Mouse (Mus musculus) limb, embryonic 10.5 days (tissue): Measurements from ENCODE around the gene Padi2. TPM values are rescaled to one million over a fixed set of nuclear protein-coding genes. Genes with fewer than 3 reads are reported as not detected.
A peak's percentile ranks its signal among the peaks of the same experiment; 100 is the strongest.

Source experiments
- DNase-seq: peaks from one replicate; pipeline ENCODE4 v3.0.0-alpha.2; 2017; ENCODE audit warnings: low spot score
- H3K27ac ChIP-seq: fragments of 300-500 bp; sonication (generic); 2 replicates; pipeline ENCODE4 v1.5.1; 2016; ENCODE audit warnings: mild to moderate bottlenecking
- H3K27me3 ChIP-seq: fragments of 300-500 bp; sonication (generic); 2 replicates; pipeline ENCODE4 v1.6.1; 2016; ENCODE audit warnings: low read depth, mild to moderate bottlenecking; ENCODE audit not compliant: poor library complexity, severe bottlenecking
- H3K36me3 ChIP-seq: fragments of 300-500 bp; sonication (generic); 2 replicates; pipeline ENCODE4 v1.6.1; 2016; ENCODE audit warnings: mild to moderate bottlenecking, moderate library complexity
- H3K4me1 ChIP-seq: fragments of 300-500 bp; sonication (generic); 2 replicates; pipeline ENCODE4 v1.6.1; 2016
- H3K4me3 ChIP-seq: fragments of 300-500 bp; sonication (generic); 2 replicates; pipeline ENCODE4 v1.5.1; 2016; ENCODE audit warnings: mild to moderate bottlenecking, moderate library complexity
- H3K9me3 ChIP-seq: fragments of 300-500 bp; sonication (generic); replicated peaks from 2 replicates; pipeline ENCODE4 v1.6.1; 2016; ENCODE audit warnings: mild to moderate bottlenecking
- WGBS: fragments of 180-500 bp; shearing (Covaris S2); methylation state at CpG from one replicate; pipeline ENCODE4 v1.1.7; 2016; 5-methylcytosine and 5-hydroxymethylcytosine counted together
- polyA plus RNA-seq: library from polyadenylated mRNA; unstranded; fragments of >200 nt; fragmentation: Nextera tagmentation; extraction: Ambion mirVana; gene quantifications from 2 replicates; pipeline ENCODE4 v1.2.1, GENCODE M21; 2016

Padi2 gene
- polyA plus RNA-seq, 1 experiment from 2014 or later, result 0.33 TPM

DNA sequence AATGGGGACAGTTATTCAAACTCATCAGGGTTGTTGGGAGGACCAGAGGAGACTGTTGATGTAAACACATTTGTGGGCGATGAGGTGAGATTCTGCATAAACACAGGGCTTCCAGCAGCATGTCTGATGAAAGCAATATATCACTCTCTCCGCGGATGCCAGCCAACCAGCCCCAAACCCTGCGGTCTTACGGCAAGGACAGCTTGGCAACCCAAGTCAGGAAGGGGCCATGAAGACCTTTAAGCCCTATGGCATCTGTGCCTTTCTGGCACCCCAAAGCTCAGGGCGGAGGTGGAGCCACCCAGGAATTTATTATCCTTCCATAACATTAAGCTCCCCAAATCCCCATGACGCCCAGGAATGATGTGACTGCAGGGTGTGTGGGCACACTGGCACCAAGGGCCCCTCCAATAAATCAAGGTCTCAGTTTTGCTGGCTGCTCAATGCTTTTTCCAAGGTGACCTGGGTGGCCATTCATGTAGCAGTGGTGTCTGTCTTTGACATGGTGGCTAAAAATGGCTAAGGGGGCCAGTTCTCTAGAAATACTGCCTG lies 53.1 kb downstream of the Padi2 start:
- 82% methylated on average over 7 of the region's 7 CpGs for WGBS
- Histone ChIP-seq H3K4me3 (no peak overlapping the region), H3K4me1 (peaks cover 52% of the 10 kb centered on the region)

DNA sequence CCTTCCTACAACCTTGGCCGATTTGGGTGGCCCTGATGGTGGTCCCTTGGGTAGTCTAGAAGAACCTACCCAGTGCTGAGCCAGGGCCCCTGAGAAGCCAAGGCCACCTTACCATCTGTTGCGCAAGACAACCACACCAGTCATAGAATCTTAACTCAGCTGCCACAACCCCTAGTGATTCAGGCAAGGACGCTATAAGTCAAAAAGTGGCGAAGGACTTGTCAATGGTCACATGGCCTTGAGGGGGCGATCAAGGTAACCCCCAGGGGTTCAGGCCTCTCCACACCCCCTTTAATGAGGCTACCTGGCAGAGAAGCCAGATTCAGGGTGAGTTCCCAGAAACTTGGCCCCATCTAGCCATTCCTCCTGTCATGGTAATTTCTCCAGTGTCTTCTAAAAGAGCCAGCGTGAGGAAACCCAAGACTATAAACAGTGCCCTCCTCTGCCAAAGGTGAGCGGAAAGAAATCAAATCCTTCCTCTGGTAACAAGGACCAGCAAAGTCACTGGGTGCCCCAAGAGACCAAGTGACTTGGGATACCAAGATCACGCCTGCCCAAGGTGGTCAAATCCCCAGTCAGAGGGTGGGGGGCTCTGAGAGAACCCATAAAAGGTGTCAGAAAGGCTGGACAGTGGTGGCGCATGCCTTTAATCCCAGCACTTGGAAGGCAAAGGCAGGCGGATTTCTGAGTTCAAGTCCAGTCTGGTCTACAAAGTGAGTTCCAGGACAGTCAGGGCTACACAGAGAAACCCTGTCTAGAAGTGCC lies 53.8 kb downstream of the Padi2 start:
- no peak overlapping the region for H3K4me3 ChIP-seq
- no peaks in the 10 kb centered on the region for H3K9me3 ChIP-seq
- H3K27ac ChIP-seq, result 0 out of 2 replicates have a peak overlapping the region, but pooled peaks have one; percentile 96
- H3K36me3 ChIP-seq, result peaks cover 3% of the 10 kb centered on the region; the same call in 1 of the 2 replicates
- no peak for DNase-seq
- peaks cover 55% of the 10 kb centered on the region for H3K4me1 ChIP-seq
- 77% methylated on average over 10 of the region's 10 CpGs for WGBS
- H3K27me3 ChIP-seq, result peaks cover 9% of the 10 kb centered on the region

More for the DNA sequence above, 53.1 kb downstream of the Padi2 start:
- DNase-seq, result no peak
- Histone ChIP-seq H3K9me3 (no peaks in the 10 kb centered on the region), H3K27ac (no peak overlapping the region), H3K27me3 (peaks cover 9% of the 10 kb centered on the region), H3K36me3 (peaks cover 3% of the 10 kb centered on the region; the same call in 1 of the 2 replicates)

DNA sequence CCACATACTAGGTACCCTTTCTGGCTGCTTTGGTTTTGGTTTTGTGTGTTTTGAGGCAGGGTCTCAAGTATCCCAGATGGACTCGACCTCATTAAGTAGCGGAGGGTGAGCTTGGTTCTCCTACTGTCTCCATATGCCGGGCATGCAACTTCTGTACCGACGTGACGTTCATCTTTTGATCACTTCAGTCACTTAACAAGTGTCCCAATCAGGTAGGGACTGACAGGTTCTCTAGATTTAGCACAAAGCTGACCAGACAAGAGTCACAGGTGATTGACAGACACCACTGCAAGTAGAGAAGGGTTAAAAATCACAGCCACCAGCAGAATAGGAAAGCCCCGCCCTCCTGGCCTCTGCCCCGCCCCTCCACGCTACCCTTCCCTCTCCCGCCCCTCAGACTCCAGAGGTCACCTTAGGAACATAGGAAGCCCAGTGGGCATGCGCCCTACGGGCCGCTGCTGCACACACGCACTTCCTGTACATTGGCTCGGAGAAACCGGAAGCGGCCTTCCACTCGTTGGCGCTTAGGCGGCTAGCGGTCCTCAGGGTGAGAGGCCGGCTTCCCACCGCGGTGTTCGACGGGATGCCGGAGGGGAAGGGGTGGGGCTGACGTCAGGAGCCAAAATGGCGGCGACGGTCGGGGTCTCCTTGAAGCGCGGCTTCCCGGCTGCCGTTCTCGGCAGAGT lies 54.8 kb downstream of the Padi2 start, which contains the start of gene Sdhb:
Gene Sdhb (plus strand): TSS at position 423 of the 686 bp plus-strand sequence.
- peak within 1 kb of the TSS; percentile 97 for H3K4me3 ChIP-seq
- DNase-seq, result peak; percentile 97
- H3K36me3 ChIP-seq, result peaks cover 6% of the 10 kb centered on the region
- H3K27ac ChIP-seq, result peak within 1 kb of the TSS; percentile 96
- H3K27me3 ChIP-seq, result peaks cover 9% of the 10 kb centered on the region
- no peaks in the 10 kb centered on the region for H3K9me3 ChIP-seq
- WGBS, result 5% methylated on average over 37 of the region's 37 CpGs
- peaks cover 55% of the 10 kb centered on the region for H3K4me1 ChIP-seq

DNA sequence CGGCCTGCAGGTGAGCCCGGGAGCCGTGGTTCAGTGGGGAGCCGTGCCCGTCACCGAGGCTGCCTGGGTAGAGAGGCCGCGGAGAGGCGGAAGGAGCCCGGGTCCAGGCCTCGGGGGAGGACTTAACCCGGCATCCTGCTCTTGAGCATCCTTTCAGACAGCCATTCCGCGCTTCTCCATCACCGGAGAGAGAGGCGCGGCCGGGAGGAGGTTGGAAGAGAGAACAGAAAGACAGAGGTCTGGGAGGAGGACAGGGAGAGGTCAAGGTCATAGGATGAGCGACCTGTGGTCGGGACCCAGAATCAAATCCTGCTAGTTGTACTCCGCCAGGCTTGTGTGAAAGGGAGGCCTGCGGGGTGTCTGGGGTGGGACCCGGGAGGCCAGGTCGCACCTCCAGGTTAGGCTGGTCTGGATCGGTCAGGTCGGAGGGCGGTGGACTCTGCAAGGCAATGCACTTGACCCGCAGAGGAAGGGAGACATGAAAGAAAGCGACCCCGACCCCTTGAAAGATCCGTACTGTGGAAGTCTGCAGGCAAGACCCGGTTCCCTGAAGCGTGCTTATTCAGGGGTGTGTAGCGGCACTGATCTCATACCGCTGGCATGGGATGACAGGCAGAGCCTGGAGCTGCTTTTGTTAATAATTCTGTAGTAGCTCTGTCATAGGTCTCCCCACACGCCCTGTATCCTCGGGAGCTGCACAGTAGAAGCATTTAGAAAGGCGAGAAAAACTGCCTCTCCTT lies 55.5 kb downstream of the Padi2 start:
- 3% methylated on average over 38 of the region's 38 CpGs for WGBS
- Histone ChIP-seq H3K9me3 (no peaks in the 10 kb centered on the region), H3K36me3 (peaks cover 14% of the 10 kb centered on the region), H3K27me3 (peaks cover 7% of the 10 kb centered on the region), H3K4me3 (peak overlapping the region; percentile 97), H3K27ac (peak overlapping the region; percentile 96), H3K4me1 (peaks cover 55% of the 10 kb centered on the region)
- DNase-seq, result no peak

DNA sequence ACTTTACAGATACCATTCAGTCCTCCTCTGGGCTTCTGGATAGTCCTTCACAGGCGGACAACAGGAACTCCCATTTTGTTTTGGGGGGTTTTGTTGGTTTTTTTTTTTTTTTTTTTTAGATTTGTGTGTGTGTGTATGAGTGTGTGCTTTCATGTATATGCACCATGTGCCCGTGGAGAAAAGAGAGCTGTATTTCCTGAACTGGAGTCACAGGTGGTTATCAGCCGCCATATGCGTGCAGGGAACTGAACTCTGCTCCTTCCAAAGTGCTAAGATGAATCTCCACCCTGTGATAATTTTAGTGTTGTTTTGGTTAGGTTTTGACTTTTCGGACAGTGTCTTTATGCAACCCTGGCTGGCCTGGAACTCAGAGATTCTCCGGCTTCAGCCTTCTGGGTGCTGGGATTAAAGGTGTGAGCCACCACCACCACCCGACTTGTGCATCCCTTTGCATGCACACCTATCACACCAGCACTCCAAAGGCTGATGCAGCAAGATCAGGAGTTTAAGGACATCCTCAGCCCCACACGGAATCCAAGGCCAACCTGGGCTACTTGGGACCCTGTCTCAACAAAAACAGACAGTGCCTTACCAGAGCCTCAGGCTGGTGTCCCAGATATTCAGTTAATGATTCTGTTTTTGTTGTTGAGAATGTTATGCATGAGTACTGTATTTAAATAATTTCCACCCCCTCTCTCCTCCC lies 56.2 kb downstream of the Padi2 start:
- peaks cover 21% of the 10 kb centered on the region for H3K36me3 ChIP-seq
- peak overlapping the region; percentile 97 for H3K4me3 ChIP-seq
- H3K27me3 ChIP-seq, result no peaks in the 10 kb centered on the region
- H3K9me3 ChIP-seq, result no peaks in the 10 kb centered on the region
- no peak overlapping the region for H3K27ac ChIP-seq
- 84% methylated on average over 8 of the region's 8 CpGs for WGBS
- H3K4me1 ChIP-seq, result peaks cover 47% of the 10 kb centered on the region
- no peak for DNase-seq

DNA sequence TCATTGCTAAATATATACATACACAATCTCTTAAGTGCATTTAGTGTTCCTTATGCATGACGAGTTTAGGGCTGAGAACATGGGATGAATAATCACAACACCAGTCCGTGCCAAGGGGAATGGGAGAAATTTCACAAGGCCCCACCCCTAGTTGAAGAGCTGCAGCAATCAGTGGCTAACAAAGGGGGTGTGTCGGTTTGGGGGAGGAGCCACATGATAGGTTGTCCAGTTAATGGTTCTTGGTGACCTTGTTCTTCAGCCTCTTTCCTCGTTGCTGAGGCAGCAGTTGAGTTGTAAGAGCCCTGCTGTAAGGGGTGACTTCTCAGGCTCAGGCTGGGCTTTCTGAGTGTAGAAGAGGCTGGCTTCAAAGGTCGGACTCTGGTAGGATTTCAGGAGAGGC lies 56.8 kb downstream of the Padi2 start:
- Histone ChIP-seq H3K4me3 (no peak overlapping the region), H3K27me3 (no peaks in the 10 kb centered on the region), H3K36me3 (peaks cover 27% of the 10 kb centered on the region), H3K9me3 (no peaks in the 10 kb centered on the region), H3K4me1 (peaks cover 41% of the 10 kb centered on the region), H3K27ac (no peak overlapping the region)
- DNase-seq, result no peak
- 46% methylated on average over 5 of the region's 5 CpGs for WGBS

DNA sequence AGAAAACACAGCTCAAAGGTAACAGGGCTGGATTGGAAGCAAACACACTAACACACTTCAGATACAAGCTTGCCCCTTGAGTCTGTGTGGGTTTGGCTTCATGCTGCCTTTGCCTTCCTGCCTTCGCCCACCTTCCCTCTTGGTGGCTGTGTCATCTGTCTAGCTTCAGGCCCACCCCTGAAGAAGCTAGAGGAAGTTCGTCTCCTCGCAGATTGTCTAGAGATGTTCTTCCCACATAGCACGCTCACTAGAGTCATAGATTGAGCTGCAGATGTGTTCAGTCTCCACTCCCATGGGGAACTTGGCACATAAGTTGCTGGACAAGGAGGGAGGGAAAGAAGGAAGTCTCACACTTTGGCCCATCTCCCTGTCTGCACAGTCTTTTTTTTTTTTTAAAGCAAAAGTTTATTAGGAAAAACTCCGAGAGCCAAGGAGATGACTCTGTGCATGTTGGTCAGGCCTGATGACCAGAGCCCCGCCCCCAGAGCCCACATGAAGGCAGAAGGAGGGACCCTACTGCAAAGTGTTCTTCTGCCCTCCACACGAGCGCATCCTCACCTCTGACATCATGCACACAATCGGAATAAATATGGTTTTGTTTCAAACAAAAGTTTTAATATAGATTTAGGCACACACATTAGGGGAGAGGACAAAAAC lies 57.9 kb downstream of the Padi2 start:
- Histone ChIP-seq H3K27me3 (no peaks in the 10 kb centered on the region), H3K27ac (no peak overlapping the region), H3K4me1 (peaks cover 38% of the 10 kb centered on the region), H3K4me3 (no peak overlapping the region), H3K36me3 (peaks cover 36% of the 10 kb centered on the region), H3K9me3 (no peaks in the 10 kb centered on the region)
- 88% methylated on average over 9 of the region's 9 CpGs for WGBS
- no peak for DNase-seq

DNA sequence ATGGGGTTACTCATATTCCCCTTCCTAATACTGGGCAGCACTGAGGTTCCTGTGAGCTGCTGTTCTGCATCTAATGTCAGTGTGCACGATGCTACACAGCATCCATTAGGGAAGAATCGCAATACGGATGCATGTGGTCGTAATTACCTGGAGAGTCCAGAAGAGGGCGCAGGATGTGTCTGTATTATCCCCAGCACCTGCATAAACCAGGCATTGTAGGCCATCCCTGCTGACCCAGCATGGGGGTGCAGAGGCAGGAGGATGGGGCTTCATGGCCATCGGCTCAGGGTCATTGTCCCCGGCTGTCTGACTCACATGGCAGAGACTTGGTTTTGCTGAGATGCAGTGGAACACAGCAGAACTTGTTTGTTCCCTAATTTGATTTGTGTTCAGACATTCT lies 58.5 kb downstream of the Padi2 start:
- H3K27ac ChIP-seq, result no peak overlapping the region

DNA sequence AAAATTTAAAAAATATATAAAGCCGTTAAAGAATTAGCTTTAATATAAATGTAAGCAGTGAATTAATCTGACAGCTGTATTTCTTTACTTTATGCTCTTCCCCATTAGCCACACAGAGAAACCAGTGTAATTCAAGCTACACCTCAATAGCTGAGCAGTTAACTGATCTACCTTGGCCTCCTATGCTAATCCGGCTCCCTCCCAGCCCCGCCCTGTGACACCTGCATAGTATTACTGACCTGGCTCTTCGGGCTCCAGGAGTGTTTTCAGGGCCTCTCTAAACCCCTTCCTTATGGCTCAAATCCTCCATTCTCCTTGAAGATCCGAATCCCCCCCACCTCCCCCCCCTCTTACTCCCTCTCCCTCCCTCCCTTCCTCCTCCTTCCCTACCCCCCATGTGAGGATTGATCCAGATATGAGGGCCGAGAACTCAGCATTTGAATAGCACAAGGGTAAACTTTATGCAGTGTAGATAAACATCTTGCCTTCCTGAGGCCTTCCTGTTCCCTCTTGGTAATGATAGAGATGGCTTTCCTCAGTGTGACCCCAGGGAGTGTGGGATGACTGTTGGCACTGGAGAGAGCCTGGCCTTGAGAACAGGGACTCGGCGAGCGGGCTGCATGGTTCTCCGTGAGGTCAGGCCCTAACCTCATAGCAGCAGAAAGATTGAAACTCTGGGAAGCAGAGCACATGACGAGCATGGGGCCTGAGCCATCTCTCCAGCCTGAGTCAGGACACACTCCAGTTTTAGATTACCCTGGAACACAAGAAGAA lies 61.4 kb downstream of the Padi2 start:
- Histone ChIP-seq H3K9me3 (no peaks in the 10 kb centered on the region), H3K36me3 (peaks cover 72% of the 10 kb centered on the region), H3K27me3 (no peaks in the 10 kb centered on the region), H3K27ac (no peak overlapping the region), H3K4me1 (peaks cover 11% of the 10 kb centered on the region), H3K4me3 (no peak overlapping the region)
- DNase-seq, result no peak
- 87% methylated on average over 11 of the region's 11 CpGs for WGBS

More for the DNA sequence above, 58.5 kb downstream of the Padi2 start:
- Histone ChIP-seq H3K36me3 (peaks cover 42% of the 10 kb centered on the region), H3K4me3 (no peak overlapping the region), H3K4me1 (peaks cover 34% of the 10 kb centered on the region), H3K9me3 (no peaks in the 10 kb centered on the region), H3K27me3 (no peaks in the 10 kb centered on the region)
- peak; percentile 74 for DNase-seq
- WGBS, result 28% methylated on average over 7 of the region's 7 CpGs

DNA sequence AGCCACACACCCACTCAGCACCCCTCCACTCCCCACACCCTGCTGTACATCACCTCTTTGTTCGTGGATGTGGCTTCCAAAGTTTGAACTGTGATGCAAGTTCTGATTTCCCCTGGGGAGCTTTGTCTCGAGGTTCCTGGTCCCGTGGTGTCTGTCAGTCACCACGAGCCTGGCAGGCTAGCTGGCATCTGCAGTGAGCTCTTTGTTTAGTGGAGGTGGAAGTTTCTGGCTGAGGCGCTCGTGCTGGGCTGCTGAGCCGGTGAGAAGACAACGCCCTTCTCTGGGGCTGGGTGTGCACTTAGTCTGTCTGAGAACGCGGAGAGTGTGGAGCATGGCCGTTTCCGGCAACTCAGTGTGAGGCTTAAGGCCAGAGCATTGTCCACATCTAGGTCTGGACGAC lies 65.5 kb downstream of the Padi2 start:
- DNase-seq, result no peak
- no peaks in the 10 kb centered on the region for H3K9me3 ChIP-seq
- peaks cover 99% of the 10 kb centered on the region for H3K36me3 ChIP-seq
- no peaks in the 10 kb centered on the region for H3K4me1 ChIP-seq
- no peak overlapping the region for H3K4me3 ChIP-seq
- H3K27me3 ChIP-seq, result no peaks in the 10 kb centered on the region
- no peak overlapping the region for H3K27ac ChIP-seq
- 91% methylated on average over 13 of the region's 13 CpGs for WGBS

DNA sequence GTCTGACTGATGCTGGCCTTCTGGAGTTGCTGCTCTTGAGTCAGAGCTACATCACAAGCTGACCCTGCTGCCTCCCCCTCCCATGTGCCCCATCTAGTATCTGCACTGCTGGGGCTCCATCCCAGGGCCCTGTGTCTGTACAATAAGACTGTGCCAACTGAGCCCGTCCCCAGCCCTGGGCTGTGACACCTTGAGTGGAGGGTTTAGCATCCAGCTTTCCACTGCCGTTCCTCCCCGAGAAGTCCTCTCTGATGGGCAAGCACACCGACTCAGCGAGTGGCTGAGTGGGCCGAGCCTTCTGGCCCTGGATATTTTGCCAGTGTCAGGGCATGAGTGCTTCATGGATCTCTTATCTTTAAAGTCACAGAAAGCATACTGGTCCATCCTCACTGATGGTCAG lies 68.3 kb downstream of the Padi2 start:
- DNase-seq, result no peak
- Histone ChIP-seq H3K36me3 (peaks cover 100% of the 10 kb centered on the region), H3K27ac (no peak overlapping the region), H3K27me3 (no peaks in the 10 kb centered on the region), H3K9me3 (no peaks in the 10 kb centered on the region), H3K4me1 (no peaks in the 10 kb centered on the region), H3K4me3 (no peak overlapping the region)
- WGBS, result 95% methylated on average over 6 of the region's 6 CpGs
